Mouse (Mus musculus) thymus, adult 2 months (tissue): Measurements from ENCODE around the gene Fam206a.

Experiments used
- CTCF ChIP-seq: fragments of 200-500 bp; IDR thresholded peaks from 2 replicates; pipeline ENCODE4 v1.5.1; 2012; ENCODE audit warnings: mild to moderate bottlenecking, control low read depth, low read length, moderate library complexity, borderline replicate concordance; ENCODE audit not compliant: control insufficient read depth, poor library complexity, insufficient read depth; ENCODE audit errors: extremely low read depth
- POLR2A ChIP-seq: fragments of 200-500 bp; IDR thresholded peaks from 2 replicates; pipeline ENCODE4 v1.6.1; 2012; ENCODE audit warnings: mild to moderate bottlenecking, low read length, control low read depth, moderate library complexity; ENCODE audit not compliant: control insufficient read depth, poor library complexity, insufficient read depth; ENCODE audit errors: extremely low read depth

- TF ChIP-seq CTCF (no peak), POLR2A (no peak)
Observed at GRCm38 (mm10) chr4:56815131-56815530, 13.0 kb downstream of the Fam206a start.
